Mouse (Mus musculus) liver, embryonic 16.5 days (tissue): ENCODE results near the gene Sap30l. TPM values are rescaled to one million over a fixed set of nuclear protein-coding genes. Genes with fewer than 3 reads are reported as not detected.

Experiments used
- ATAC-seq: fragments of 200-750 bp; cut with Nextera tagmentation; 2 replicates; pipeline ENCODE4 v1.8.0; 2017; ENCODE audit warnings: low read depth, mild to moderate bottlenecking, moderate number of reproducible peaks, moderate library complexity
- H3K27ac ChIP-seq: fragments of 300-500 bp; sonication (generic); 2 replicates; pipeline ENCODE4 v1.5.1; 2014; ENCODE audit warnings: mild to moderate bottlenecking, low read length
- H3K27me3 ChIP-seq: fragments of 300-500 bp; sonication (generic); 2 replicates; pipeline ENCODE4 v1.6.1; 2014; ENCODE audit warnings: low read depth, low read length, mixed read lengths; ENCODE audit not compliant: control insufficient read depth, insufficient read depth
- H3K36me3 ChIP-seq: fragments of 300-500 bp; sonication (generic); 2 replicates; pipeline ENCODE4 v1.6.1; 2014; ENCODE audit warnings: mild to moderate bottlenecking; ENCODE audit not compliant: control insufficient read depth, insufficient read depth
- H3K4me1 ChIP-seq: fragments of 300-500 bp; sonication (generic); 2 replicates; pipeline ENCODE4 v1.6.1; 2014; ENCODE audit warnings: low read depth, low read length, mixed read lengths; ENCODE audit not compliant: control insufficient read depth
- H3K4me2 ChIP-seq: fragments of 300-500 bp; sonication (generic); 2 replicates; pipeline ENCODE4 v1.6.1; 2014; ENCODE audit warnings: low read depth, low read length, mixed read lengths
- H3K4me3 ChIP-seq: fragments of 300-500 bp; sonication (generic); 2 replicates; pipeline ENCODE4 v1.5.1; 2014; ENCODE audit warnings: low read depth, mild to moderate bottlenecking, low read length
- H3K9ac ChIP-seq: fragments of 300-500 bp; sonication (generic); 2 replicates; pipeline ENCODE4 v1.6.1; 2014; ENCODE audit warnings: low read depth, low read length
- H3K9me3 ChIP-seq: fragments of 300-500 bp; sonication (generic); replicated peaks from 2 replicates; pipeline ENCODE4 v1.6.1; 2016; ENCODE audit warnings: low read length; ENCODE audit not compliant: control insufficient read depth
- WGBS: fragments of 180-500 bp; shearing (Covaris S2); extraction: QIAGEN DNeasy Blood & Tissue Kit; methylation state at CpG from one replicate; pipeline ENCODE4 v1.1.7; 2014; ENCODE audit not compliant: insufficient replicate concordance; 5-methylcytosine and 5-hydroxymethylcytosine counted together
- polyA plus RNA-seq: library from polyadenylated mRNA; unstranded; fragments of >200 nt; fragmentation: Nextera tagmentation; extraction: Ambion mirVana; gene quantifications from 2 replicates; pipeline ENCODE4 v1.2.1, GENCODE M21; 2015

The Sap30l gene
- polyA plus RNA-seq, 1 experiment from 2014 or later, result 1.9 TPM

DNA sequence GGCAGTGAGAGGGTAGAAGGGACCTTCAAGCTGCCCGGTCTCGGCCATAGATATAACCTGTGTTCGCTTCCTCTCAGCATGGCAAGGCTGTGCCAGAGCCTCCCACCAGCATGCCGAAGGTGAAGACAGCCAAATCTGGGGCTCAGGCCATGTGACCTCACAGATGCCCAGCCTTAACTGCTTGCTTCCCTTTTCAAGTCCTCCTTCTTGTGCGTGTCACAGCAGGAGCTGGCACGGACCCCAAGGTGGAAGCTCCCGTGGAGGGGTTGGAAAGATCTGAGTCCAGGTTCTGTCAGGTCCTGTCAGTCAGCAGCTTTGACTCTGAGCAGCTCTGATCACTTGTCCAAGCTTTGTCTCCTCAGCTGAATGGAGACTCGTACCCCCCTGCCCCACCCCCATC is 29.8 kb upstream of the Sap30l start:
- H3K36me3 ChIP-seq, result peaks cover 9% of the 10 kb centered on the region
- ATAC-seq, result no peak
- H3K4me1 ChIP-seq, result no peaks in the 10 kb centered on the region
- no peak overlapping the region for H3K4me3 ChIP-seq
- H3K9me3 ChIP-seq, result no peaks in the 10 kb centered on the region
- no peaks in the 10 kb centered on the region for H3K27me3 ChIP-seq
- no peak overlapping the region for H3K9ac ChIP-seq
- WGBS, result 86% methylated on average over 8 of the region's 8 CpGs
- H3K4me2 ChIP-seq, result no peak overlapping the region
- H3K27ac ChIP-seq, result no peak overlapping the region

DNA sequence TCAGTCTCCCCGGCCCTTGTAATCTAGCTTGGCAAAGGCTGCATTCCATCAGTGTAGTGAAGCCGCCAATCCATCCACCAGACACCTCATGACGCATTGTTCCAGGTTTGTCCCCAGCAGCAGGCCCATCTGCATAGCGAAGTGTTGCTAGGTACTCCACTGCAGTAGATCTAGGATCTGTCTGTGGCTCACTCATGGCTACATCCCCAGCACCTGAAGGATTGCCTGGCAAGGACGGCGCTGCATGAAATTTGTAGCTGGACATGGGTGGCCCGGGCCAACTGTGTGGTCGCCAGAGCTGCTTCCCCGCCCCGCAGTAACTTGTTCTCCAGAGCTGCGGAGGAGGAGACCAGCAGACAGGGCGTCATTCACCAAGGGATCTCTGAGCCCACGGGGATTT is 28.0 kb upstream of the Sap30l start:
- ATAC-seq, result no peak
- 65% methylated on average over 13 of the region's 13 CpGs for WGBS
- H3K36me3 ChIP-seq, result peaks cover 7% of the 10 kb centered on the region

DNA sequence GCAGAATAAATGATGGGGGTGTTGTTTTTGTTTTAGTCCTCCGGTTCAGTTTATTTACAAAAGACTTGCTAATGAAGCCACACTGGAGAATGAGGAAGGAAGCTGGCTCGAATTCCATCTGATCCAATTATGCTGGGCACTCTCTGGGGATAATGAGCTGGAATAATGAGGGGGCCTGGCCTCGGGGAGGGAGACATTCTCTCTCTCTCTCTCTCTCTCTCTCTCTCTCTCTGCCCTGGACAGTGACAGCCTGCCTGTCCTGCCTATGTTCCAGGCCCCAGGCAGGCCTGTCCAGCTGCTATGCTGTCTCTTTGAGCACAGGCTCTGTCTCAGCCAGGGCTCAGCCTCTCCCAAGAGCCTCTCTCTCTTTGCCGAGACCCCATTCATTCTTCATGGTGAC is 27.5 kb upstream of the Sap30l start:
- no peaks in the 10 kb centered on the region for H3K9me3 ChIP-seq
- no peak overlapping the region for H3K9ac ChIP-seq
- no peak overlapping the region for H3K4me2 ChIP-seq
- peaks cover 6% of the 10 kb centered on the region for H3K4me1 ChIP-seq
- WGBS, result 44% methylated on average over 4 of the region's 4 CpGs
- no peak overlapping the region for H3K27ac ChIP-seq
- no peak for ATAC-seq
- H3K4me3 ChIP-seq, result no peak overlapping the region
- no peaks in the 10 kb centered on the region for H3K27me3 ChIP-seq
- H3K36me3 ChIP-seq, result peaks cover 7% of the 10 kb centered on the region

More for the DNA sequence above, 28.0 kb upstream of the Sap30l start:
- no peak overlapping the region for H3K4me2 ChIP-seq
- no peak overlapping the region for H3K4me3 ChIP-seq
- no peak overlapping the region for H3K9ac ChIP-seq
- no peak overlapping the region for H3K27ac ChIP-seq
- no peaks in the 10 kb centered on the region for H3K9me3 ChIP-seq
- H3K4me1 ChIP-seq, result peaks cover 6% of the 10 kb centered on the region
- H3K27me3 ChIP-seq, result no peaks in the 10 kb centered on the region

DNA sequence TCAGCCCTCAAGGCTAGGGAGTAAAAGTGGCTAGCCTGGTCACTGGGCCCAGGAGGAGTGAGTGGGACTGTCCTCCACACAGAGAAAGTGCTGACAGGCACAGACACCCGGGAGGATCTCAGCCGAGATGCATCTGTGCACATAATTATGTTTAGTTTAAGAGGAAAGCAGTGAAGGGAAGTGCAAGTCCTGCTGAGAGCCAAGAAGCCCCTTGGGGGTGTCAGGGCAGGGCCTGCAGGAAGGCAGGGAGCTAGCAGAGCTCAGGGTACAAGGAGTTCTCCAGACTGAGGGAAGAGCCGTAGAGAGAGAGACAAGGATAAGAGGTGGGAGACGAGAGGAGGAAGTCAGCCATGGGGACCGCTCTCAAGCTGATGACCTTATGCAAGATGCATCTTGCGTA is 25.6 kb upstream of the Sap30l start:
- H3K27ac ChIP-seq, result no peak overlapping the region
- no peak overlapping the region for H3K4me3 ChIP-seq
- ATAC-seq, result no peak
- H3K36me3 ChIP-seq, result no peaks in the 10 kb centered on the region; the same call in none of the 2 replicates
- H3K27me3 ChIP-seq, result no peaks in the 10 kb centered on the region
- 68% methylated on average over 6 of the region's 6 CpGs for WGBS
- H3K4me1 ChIP-seq, result peaks cover 6% of the 10 kb centered on the region
- no peak overlapping the region for H3K4me2 ChIP-seq
- H3K9me3 ChIP-seq, result no peaks in the 10 kb centered on the region
- H3K9ac ChIP-seq, result no peak overlapping the region

DNA sequence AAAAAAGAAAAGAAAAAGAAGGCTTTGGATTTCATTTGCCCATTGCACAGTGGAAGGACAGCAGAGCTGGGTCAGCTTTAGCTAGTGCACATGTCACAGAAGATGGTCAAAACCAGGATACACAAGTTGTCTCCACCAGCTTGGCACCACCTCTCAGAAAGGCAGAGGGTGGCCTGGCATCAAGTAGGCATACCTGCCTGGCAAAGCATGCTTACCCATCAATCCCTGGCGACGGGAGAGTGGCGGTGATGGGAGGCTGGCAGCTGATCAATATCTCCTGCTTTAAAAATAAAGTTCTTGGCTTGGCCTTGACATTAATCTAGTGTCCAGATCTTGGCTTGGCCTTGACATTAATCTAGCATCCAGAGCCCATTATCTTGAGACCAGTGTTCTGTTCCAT is 24.9 kb upstream of the Sap30l start:
- H3K9me3 ChIP-seq, result no peaks in the 10 kb centered on the region
- no peak for ATAC-seq
- no peaks in the 10 kb centered on the region for H3K27me3 ChIP-seq
- no peak overlapping the region for H3K4me3 ChIP-seq
- H3K4me1 ChIP-seq, result peaks cover 6% of the 10 kb centered on the region
- H3K27ac ChIP-seq, result no peak overlapping the region
- peaks cover 2% of the 10 kb centered on the region for H3K36me3 ChIP-seq
- no peak overlapping the region for H3K9ac ChIP-seq
- no peak overlapping the region for H3K4me2 ChIP-seq
- WGBS, result 81% methylated on average over 3 of the region's 3 CpGs

DNA sequence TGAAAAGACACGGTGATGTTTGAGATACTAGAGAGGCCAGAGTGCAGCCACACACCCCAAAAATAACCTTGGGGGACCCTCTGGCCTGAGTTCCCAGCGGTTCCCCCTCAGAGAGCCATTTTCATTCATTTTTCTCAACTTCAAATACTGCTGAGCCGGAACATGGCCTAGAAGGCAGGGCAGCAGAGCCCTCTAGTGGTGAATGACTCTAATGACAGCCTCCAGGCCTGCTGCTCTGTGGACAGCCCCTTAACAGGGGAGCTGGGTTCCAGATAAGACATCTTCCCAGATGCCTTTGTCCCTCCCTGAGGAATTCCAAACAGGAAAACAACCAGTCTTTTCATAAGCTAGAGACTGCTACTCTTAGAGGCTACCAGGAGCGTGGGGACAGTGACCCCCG is 23.1 kb upstream of the Sap30l start:
- H3K4me1 ChIP-seq, result peaks cover 6% of the 10 kb centered on the region
- H3K9me3 ChIP-seq, result no peaks in the 10 kb centered on the region
- no peak overlapping the region for H3K27ac ChIP-seq
- no peaks in the 10 kb centered on the region for H3K27me3 ChIP-seq
- H3K9ac ChIP-seq, result no peak overlapping the region
- peaks cover 4% of the 10 kb centered on the region for H3K36me3 ChIP-seq
- H3K4me2 ChIP-seq, result no peak overlapping the region
- no peak for ATAC-seq
- WGBS, result 28% methylated on average over 5 of the region's 5 CpGs
- no peak overlapping the region for H3K4me3 ChIP-seq

DNA sequence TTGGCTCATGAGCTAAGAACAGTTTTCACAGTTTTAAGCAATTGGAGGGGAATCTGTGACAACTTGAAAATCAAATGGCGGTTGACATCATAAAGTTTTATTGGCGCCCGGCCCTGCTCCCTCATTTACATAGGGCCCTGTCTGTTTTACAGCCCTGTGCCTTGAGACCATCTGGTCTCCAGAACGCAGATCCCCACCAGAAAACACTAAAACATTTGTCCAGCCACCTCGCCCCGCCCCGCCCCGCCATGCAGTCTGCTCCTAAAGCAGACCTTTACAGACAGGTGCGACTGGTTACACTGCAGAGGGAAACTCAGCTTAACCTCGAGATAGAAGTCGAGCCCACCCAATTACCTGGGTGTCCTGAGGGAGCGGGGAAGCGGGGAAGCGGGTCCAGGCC is 21.6 kb upstream of the Sap30l start:
- Histone ChIP-seq H3K27me3 (no peaks in the 10 kb centered on the region), H3K27ac (no peak overlapping the region), H3K9me3 (no peaks in the 10 kb centered on the region), H3K9ac (no peak overlapping the region), H3K4me1 (peaks cover 6% of the 10 kb centered on the region), H3K4me2 (no peak overlapping the region), H3K4me3 (no peak overlapping the region), H3K36me3 (peaks cover 4% of the 10 kb centered on the region)
- ATAC-seq, result no peak
- 80% methylated on average over 14 of the region's 14 CpGs for WGBS

DNA sequence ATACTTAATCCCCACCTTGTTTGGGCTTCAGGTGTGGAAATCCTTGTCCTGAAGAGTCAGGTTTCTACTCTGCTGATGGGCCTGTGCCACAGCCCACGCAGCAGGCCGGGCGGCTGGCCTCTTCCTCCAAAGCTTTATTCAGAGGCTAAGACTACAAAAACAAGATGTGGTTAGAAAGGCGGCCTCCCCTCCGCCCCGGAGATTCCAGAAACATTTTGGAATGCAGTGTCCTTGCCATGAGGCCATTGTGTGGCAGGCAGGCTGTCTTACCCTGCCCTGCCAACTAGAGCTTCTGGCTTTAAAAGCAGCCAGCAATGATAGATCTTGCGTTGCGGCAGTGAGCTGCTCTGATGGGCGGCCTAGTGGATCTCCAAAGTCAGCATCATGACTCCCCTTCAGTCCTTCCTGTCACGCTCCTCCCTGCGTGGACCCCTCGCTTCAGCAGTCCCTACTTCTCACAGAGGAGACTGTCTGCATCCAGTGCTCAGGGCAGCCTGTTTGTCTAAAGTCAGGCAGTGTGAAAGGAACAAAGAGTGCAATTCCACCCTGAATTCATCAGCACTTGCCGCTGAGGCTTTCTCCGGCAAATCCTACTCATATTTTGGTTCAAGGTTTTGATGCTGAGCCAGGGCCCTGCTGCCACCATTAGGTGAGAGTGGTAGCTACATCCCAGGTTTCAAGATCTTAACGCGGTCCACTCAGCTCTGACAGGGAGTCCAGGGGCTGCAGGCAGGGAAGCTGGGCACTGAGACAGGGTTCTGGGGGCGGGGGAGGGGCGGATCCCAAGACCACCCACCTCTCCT is 14.6 kb upstream of the Sap30l start:
- H3K4me2 ChIP-seq, result no peak overlapping the region
- peaks cover 3% of the 10 kb centered on the region; the same call in 1 of the 2 replicates for H3K4me1 ChIP-seq
- no peaks in the 10 kb centered on the region for H3K36me3 ChIP-seq
- H3K9me3 ChIP-seq, result no peaks in the 10 kb centered on the region
- no peak overlapping the region for H3K27ac ChIP-seq
- 63% methylated on average over 18 of the region's 18 CpGs for WGBS
- no peak for ATAC-seq
- H3K9ac ChIP-seq, result no peak overlapping the region
- no peaks in the 10 kb centered on the region for H3K27me3 ChIP-seq
- H3K4me3 ChIP-seq, result no peak overlapping the region

DNA sequence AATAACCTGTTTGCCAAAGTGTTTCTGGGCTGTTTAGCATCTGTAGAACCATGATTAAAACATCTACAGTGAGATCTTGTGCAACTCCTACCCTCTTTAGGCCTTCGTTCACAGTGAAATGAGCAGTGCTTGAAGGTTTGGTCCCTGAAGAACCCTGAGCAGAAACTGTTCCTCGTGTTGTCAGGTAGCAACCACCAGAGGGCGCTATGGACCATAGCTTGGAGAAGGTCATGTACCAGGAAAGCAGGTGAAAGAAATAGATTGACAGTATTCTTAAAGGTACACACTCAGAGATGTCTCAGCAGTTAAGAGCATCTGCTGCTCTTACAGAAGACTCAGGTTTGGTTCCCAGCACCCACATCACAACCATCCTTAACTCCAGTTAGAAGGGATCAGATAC is 13.5 kb upstream of the Sap30l start:
- WGBS, result 12% methylated on average over 3 of the region's 3 CpGs
- no peak for ATAC-seq
- Histone ChIP-seq H3K36me3 (no peaks in the 10 kb centered on the region), H3K27me3 (no peaks in the 10 kb centered on the region), H3K4me1 (peaks cover 3% of the 10 kb centered on the region; the same call in 1 of the 2 replicates), H3K27ac (no peak overlapping the region), H3K9ac (no peak overlapping the region), H3K4me2 (no peak overlapping the region), H3K4me3 (no peak overlapping the region), H3K9me3 (no peaks in the 10 kb centered on the region)
